Mouse (Mus musculus) right cerebral cortex, postnatal 25 days (tissue): ENCODE measurements around the gene Aars2.
A peak's percentile ranks its signal among the peaks of the same experiment; 100 is the strongest.

Experiments
- DNase-seq: peaks from one replicate; pipeline ENCODE4 v3.0.0; 2022

The Aars2 gene

GRCm38 (mm10) chr17:45544001-45544872 is 37.6 kb downstream of the Aars2 start:
- DNase-seq = peak; percentile 33

DNA sequence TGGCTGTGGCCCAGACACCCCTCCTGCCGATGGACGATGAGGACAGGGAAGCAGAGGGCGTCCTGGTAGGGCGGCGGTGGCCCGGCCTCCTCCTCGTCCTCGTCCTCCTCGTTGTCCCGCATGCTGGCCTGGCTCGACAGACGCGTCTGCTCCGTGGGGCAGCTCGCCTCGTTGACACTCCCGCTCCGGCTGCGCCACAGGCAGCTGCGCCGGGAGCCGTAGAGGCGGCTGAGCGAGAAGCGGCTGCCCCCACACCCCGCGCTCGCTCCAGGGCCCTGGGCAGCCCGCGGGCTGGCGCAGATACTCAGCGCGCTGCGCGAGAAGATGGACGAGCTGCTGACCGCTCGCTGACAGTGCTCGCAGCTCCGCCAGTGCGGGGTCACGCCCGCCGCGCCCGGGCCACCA is 38.2 kb downstream of the Aars2 start:
- peak; percentile 40 for DNase-seq

GRCm38 (mm10) chr17:45545278-45545961 is 38.8 kb downstream of the Aars2 start:
- DNase-seq = peak; percentile 42

- peak; percentile 48 for DNase-seq
These were observed 40.3 kb downstream of the Aars2 start for GRCm38 (mm10) chr17:45546941-45547340.

- no peak for DNase-seq
These were observed 41.0 kb downstream of the Aars2 start for GRCm38 (mm10) chr17:45547461-45548190.

- peak; percentile 66 for DNase-seq
These were observed 42.2 kb downstream of the Aars2 start for GRCm38 (mm10) chr17:45548541-45549512.

GRCm38 (mm10) chr17:45549617-45550181 is 43.1 kb downstream of the Aars2 start, which contains the start of gene Tmem151b:
Gene Tmem151b (minus strand): TSS chr17:45549677.
- peak; percentile 66 for DNase-seq

GRCm38 (mm10) chr17:45550253-45550652 is 43.6 kb downstream of the Aars2 start:
- no peak for DNase-seq

DNA sequence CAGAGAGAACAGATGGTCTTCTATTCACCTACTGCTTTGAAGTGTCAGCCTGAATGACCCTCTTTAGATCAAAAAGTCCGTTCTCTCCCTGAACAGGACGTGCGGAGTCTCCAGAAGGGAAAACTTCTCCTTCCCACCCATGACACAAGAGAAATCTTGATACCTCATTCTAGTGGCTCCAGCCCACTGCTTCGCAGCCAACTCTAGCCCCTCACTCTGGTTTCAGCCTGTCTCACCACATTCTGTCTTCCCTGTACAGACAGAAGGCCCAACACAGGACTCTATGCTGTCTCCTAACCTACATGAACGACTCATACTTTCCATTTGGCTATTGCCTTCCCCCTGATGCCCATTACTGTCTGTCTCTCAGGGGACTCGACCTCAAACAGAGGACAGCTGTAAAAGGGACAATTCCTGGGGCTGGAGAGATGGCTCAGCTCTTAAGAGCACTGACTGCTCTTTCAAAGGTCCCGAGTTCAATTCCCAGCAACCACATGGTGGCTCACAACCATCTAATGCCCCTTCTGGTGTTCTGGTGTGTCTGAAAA is 44.7 kb downstream of the Aars2 start:
- no peak for DNase-seq

- DNase-seq = peak; percentile 80
These were observed 45.3 kb downstream of the Aars2 start for GRCm38 (mm10) chr17:45551816-45552451.

- DNase-seq = no peak
These were observed 46.4 kb downstream of the Aars2 start for GRCm38 (mm10) chr17:45553065-45553464.

GRCm38 (mm10) chr17:45554420-45554819 is 47.8 kb downstream of the Aars2 start:
- no peak for DNase-seq

GRCm38 (mm10) chr17:45555452-45556106 is 48.9 kb downstream of the Aars2 start, which contains the start of gene Nfkbie:
Gene Nfkbie (plus strand): TSS chr17:45555703.
- DNase-seq = peak; percentile 86

- no peak for DNase-seq
These were observed 49.5 kb downstream of the Aars2 start for GRCm38 (mm10) chr17:45556107-45556489.

DNA sequence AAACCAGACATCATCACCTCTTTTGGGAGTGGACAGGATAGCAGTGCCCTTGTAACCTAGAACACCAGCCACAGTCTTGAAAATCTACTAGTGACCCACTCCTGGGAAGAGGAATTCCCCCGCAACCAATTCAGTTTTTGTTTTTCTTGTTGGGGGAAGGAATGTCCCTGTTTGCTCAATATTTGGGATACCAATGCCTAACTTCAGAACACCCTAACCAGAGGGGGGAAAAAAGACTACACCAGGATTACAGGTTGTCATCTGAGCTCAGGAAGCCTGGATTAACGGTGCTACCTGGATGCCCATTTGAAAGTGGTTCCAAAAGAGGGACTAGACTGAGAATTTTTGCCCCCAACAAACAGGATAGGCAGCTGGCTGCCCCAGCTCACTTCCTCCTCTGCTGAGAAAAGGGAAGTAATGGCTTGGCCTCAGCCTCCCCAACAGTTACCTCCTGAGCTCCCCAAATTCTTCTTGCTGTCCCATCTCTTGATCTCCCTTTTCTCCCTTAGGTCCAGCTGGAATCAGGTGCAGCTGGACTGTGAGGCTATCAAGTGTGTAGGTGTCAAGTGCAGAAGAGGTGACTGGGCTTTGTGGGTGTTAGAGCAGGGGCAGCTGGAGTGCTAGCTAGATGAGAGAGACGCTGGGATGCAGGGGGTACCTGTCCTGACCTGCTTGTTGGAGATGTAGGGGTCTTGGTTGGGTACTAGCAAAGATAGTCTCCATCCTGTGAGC is 50.0 kb downstream of the Aars2 start:
- no peak for DNase-seq

GRCm38 (mm10) chr17:45557246-45557824 is 50.7 kb downstream of the Aars2 start:
- DNase-seq = no peak

DNA sequence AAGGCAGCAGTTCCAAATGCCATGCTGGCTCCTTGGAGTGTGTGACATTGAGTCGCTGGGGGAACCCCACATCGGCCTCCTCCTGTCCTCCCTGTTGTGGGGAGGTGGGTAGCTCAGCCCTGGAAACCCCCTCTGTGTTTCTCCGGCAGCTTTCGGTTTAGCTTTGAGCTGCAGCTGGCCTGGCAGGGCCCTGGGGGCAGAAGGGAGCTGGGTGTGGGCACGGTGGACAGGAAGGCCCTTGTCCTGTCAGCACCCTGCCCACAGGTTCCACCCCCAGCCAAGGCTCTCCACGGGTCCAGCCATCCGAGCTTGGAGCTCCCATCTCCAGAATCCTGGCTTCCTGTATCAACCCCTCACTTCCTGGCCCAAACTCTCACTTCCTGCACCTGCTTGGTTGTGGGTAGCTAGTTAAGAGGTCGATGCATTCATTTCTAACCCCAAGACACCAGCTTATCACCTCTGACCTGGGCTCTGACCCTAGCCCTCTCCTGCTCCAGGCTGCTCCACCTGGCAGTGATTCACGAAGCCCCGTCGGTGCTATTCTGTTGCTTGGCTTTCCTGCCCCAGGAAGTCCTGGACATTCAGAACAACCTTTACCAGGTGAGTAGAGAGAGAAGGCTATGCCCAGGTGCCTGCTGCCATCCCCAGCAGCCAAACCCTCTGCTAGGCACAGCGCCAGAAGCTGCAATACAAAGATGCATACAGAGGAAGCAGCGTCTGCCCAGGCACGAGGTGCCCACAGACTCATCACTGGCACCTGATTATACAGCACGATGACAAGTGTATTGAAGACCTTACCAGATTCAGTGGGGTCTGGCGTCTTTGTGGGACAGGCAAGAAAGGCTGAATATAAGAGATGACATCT is 51.6 kb downstream of the Aars2 start:
- no peak for DNase-seq
